Mouse (Mus musculus) frontal cortex, postnatal 14 days (tissue): ENCODE measurements around the gene Vash1.

Experiments
- DNase-seq, 2 experiments: peaks; one replicate each; pipeline ENCODE4 v3.0.0; 2022; ENCODE audit warnings: low spot score in 2 of 2

The Vash1 gene

DNA sequence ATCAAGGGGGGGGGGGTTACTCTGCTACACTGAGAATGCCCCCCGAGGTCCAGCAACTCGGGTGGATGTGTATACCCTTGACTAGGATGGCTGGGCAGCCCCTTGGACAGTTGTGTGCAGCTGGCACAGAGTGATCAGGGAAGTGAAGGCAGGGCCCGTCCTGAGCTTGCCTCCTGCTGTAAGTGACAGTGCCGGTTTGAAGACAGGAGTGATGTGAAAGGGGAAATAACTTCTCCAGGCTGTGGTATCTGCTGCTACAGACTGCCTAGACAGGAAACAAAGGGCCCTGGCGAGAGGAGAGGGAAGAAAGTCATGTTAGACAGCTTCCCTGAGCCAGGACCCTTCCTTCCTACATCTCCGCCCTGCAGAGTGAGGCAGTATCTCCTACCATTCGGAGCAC, 5.2 kb downstream of the Vash1 start:
- DNase-seq = no peak

DNA sequence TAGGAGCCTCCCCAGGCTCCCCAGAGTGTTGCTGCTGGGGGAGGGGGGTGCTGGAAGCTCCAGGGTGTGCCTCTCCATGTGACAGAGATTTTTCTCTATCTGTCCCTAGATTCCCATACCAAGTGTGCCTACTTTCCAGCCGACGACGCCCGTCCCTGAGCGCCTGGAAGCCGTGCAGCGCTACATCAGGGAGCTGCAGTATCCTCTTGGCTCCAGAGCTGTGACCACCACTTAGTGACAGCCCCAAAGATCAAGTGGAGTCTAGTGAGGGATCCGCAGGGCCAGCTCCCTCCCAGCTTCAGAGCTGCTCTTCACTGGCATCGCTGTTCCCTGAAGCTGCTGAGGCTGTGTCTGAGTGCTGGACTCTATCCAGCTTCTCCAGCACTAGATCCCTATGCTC, 6.8 kb downstream of the Vash1 start:
- peak in 1 of 2 experiments; percentile 22 for DNase-seq

DNA sequence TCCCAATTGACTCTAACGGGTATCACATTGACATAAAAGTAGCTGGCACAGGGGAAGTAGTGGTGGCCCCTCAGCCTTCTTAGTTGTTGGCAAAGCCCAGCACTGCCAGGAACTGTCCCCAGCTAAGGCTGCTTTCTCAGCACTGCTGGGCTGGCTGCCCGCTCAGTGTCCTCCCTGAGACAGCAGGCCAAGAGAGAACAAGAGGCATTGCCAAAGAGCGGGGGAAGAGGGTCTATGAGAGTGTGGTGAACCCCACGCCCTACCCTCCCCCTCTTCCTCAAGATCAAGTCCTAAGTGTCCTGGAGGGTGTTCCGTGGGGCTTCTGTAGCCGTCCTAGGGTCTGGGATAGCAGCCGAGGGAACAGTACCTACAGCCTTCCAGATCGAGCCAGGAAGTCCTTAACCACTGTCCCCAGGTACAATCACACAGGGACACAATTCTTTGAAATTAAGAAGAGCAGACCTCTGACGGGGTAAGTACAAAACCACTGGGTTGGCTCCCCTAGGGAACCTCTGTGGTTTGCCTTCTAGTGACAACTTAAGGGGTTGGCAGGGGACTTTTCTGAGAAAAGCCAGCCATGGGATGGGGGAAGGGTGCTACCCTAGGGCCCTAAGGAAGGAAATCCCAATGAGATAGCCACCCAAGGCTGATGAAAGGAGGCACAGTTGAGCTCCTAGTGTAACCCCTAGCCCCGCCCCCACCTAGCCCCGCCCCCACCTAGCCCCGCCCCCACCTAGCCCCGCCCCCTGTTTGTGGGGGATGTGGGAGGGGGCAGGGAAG, 8.2 kb downstream of the Vash1 start:
- DNase-seq = peak in 1 of 2 experiments; percentile 43

DNA sequence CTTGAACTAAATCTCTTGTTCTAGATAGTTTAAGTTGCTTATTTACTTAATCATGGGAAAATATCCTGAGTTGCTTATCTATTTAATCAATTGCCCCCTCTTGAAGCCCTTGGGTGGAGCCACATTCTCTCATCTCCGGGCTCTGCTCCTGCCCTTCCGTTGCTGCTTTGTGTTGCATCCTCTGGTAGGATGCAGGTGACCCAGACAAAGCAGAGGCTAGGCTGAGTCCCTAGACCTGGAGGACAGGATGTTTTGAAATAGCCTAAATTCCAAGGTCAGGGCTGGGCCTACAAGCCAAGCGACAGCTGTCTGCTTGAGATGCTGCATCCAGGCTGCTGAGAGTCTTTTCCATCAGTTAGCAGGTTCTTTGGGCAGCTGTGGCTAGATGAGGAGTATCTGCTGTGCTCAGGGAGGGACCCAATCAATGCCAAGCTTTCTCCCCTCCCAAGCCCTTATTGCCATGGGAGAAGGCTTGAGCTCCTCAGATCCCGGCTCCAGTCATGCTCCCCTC, 9.0 kb downstream of the Vash1 start:
- DNase-seq = no peak

DNA sequence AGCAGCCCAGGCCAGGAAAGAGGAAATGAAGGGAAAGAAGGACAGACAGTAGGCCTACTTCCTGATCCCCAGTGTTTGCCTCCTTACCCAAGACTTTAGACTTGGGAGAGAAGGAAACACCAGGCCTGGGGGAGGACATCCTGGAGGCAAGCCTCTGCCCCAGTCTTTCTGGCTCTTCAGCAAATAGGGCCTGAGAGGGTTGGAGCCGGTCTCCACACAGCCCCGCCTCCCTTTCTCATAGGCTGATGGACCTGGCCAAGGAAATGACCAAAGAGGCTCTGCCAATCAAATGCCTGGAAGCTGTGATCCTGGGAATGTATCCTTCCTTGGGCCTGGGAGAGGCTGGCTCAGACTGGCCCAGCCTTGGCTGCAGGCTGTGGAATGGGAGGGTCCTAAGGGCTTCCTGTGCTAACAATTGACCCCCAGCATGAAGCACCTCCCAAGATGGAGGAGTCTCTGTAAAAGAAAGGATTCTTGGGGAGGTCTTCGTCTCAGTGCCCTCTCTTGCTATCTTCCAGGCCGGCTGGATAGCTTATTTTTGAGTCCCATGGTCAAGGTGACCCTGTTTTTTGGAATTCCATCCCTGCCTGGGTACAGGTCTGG, 9.6 kb downstream of the Vash1 start:
- no peak for DNase-seq

DNA sequence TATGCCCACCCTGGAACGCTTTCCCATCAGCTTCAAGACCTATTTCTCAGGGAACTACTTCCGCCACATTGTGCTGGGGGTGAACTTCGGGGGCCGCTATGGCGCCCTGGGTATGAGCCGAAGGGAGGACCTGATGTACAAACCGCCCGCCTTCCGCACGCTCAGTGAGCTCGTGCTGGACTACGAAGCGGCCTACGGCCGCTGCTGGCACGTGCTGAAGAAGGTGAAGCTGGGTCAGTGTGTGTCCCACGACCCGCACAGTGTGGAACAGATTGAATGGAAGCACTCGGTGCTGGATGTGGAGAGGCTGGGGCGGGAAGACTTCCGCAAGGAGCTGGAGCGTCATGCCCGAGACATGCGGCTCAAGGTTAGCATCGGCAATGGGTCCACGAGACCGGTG, 10.4 kb downstream of the Vash1 start:
- no peak for DNase-seq

DNA sequence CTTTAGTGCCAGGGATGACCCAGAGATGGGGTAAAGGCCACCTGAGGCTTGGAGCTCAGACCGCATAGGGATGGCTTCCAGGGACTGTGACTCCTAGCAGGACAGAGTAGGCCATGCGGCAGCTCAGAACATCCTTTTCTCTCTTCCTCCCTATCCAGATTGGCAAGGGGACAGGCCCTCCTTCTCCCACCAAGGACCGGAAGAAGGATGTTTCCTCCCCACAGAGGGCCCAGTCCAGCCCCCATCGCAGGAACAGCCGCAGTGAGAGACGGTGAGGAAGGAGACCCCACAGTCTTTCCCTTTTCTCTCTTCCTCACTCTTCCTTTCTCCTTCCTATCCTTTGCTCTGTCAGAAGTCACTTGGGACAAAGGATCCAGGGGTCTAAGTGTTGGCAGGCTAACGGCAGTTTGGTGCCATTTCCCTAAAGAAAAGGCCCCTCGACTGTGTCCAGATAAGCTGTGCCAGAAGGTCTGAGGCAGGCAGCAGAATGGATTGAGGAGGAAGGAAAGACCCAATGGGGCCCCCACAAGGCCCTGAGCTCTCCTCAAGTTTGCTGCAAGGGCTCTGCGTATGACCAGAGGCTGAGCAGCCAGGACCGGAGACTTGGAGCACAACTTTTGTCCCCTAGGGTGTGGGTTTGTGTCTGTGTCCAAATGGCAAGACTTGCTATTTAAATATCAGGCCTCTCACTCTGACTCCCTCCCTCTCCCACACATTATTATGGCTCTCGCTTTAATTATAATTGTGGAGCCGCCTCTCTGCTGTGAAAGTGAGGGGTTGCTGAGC, 12.4 kb downstream of the Vash1 start:
- no peak for DNase-seq

DNA sequence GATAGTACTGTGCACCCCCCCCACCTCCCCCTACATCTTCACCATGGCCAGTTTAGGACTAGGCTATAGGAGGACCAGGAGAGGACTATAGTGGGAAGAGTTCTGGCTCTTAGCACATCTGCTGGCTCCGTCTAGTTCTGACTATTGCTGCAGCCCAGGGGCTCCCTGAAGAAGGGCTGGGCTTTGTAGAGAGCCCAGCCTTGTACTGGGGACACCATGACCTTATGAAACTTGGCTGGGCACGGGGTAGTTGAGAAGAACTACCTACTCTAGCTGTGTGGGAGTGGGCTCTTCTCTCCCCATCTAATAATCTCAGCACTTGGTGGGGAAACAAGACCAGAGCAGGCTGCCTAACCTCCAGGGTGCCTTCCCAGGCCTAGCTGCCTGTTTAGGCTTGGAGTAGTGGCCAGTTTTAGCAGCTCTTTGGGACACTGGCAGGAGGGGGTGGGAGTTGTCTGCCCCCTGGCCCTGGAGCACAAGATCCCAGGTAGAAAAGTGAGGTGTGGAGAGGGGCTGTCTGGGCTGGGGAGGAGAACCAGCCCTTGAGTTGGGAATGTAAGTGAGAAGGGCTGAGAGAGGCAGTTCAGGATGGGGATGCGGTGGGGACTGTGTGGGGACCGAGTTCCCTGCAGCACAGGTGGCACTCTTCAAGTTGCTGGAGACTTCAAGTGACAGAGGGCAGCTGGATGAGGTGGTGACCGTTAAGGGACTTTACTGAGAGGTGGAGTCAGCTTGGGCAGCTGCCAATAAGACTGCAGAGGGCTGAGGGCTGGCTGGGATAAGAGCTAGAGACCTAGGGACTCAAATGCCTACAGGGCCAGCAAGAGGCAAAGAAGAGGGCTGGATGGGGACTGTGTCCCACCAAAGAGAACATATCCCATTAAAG, 14.2 kb downstream of the Vash1 start:
- DNase-seq = no peak

DNA sequence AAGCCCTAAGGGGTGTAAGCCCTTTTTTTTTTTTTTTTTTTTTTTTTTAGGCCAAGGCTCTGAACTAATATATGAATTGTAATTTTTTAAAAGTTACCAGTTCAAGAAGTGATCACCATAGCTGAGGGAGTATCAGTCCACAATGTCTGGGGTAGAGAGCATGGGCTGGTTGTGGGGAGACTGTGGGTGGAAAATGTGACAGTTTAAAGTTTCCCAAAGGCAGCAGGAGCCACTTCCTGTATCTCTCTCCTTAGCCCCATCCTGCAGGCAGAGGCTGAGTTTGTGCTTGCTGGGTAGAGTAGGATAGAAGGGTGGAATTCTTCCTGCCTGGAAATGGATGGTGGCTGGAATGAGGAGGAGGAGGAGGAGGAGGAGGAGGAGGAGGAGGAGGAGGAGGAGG, 14.9 kb downstream of the Vash1 start:
- no peak for DNase-seq

DNA sequence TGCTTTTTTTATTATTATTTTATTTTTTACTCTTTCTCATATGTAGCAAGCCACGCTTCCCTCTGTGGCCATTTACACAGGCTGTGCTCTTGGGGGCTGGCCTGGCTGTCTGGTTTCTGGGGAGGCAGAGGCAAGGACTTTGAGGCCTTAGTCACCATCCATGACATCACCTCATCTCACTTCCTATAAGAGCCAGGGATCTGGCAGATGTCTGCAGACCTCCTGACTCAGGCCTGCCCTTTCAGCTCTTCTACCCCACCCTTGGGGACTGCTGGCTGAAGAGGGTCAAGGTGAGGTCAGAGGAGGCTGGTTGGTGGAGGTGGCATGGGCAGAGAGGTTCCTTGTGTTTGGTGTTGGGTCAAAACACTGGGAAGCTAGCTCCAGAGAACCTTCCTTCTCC, 15.9 kb downstream of the Vash1 start:
- DNase-seq = no peak

DNA sequence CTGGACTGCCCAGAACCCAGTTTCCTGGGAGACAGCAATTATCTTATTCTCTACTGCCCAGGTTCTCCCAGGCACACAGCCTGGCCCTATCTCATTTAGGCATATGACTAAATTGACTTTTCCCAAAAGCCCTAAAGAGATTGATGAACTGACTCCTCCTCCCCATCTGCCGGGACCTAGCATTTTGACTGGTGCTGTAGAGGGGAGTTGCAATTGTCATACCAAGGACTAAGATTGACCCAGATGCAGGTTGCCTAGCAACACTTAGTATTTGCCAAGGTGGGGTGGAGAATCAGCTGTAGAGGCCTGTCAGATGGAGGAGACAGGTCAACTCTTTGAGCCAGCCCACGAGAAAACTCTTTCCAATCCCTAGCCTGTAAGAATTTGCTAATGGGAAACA, 19.5 kb downstream of the Vash1 start:
- no peak for DNase-seq

DNA sequence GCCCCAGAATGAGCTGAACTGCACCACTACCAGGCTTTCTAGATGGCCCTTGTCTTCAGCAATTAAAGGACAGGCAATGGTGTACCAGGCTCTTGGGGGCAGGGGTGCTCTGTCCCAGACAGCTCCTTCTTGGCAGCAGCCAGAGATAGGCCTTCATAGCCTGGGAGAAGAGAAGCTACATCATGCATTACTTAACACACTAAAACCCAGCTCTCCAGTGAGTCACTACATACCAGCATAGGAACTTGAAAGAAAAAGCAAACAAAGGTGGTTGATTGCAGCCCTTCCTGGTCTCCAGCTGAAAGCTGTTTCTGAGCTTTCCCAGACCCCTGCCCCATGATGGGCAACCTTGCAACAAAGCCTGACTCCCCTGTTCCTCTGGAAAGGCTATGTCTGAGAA, 20.0 kb downstream of the Vash1 start:
- DNase-seq = no peak

DNA sequence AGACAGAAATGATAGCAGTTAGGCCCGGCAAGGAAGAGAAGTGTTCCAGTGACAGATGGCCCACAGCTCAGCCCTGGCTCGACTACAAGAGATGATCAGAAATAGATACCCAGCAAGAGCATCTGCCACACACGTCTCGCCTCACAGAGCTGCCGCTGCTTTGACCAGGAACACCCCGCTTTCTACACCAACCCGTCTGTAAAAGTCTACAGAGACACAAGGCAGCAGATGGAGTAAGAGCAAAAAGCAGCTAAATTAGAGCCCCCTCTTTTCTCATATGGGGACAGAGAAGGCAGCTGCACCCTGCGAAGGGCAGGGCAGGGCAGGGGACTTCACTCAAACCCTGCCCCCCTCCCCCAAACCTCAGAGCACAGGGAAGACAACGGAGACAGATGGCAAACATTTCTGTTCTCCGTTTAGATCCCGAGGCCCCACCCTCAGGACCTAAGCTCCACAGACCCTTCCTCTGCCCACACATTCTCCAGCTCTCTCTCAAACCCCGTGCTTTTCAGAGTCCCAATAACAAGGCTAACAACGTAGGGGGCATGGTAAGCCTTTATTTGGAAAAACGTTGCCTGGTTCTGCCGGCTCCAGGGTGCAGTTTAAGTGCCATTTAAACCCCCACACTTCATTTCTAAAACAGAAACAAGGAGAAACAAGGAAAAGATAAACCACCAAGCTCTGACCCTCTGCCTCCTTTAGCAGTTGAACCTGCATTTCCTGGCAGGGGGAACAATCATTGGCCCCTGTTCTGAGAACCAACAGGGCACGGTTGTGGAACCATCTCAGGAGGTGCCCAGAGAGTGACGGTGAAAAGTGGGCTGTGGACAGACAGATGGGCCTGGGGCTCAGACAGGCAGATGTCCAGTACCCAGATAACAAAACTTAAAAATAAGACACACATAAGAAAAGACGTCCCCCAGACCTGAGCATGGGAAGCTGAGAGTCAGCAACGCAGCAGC, 21.7 kb downstream of the Vash1 start:
- peak; percentile 70 to 82 for DNase-seq

DNA sequence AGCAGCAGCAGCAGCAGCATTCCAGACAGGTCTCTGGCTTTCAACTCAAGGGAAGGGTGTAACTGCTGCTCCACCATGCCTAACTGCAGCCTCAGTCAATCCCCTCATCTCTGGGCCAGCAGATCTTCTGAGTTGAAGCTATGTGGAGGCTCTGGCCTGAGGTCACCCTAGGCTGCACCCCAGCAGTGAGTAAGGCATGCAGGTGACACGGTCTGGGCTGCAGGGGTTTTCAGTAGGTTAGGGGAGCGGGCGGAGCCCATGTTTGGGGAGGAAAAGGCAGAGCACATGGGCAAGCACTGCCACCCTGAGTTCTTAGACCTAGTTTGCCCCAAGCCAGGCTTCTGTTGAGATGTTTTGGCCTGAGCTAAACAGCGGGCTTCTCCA, 22.4 kb downstream of the Vash1 start:
- no peak for DNase-seq

DNA sequence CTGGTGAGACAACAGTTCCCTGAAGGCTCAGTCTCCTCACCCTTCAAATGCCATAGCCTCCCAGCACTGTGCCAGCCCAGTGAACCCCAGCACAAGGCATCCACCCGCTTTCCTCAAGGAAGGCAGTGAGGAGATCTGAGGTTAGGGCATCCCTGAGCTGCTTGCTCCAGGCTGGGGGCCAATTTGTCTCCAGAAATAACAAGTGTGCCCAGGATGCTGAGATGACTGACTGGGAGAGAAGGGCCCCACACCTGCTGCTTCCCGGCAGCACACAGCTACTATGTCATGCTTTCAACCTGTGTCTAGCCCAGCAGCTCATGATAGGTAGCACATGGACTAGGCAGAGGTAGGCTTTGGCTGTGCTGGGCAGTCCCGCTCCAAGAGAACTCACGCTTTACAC, 23.0 kb downstream of the Vash1 start:
- DNase-seq = no peak

DNA sequence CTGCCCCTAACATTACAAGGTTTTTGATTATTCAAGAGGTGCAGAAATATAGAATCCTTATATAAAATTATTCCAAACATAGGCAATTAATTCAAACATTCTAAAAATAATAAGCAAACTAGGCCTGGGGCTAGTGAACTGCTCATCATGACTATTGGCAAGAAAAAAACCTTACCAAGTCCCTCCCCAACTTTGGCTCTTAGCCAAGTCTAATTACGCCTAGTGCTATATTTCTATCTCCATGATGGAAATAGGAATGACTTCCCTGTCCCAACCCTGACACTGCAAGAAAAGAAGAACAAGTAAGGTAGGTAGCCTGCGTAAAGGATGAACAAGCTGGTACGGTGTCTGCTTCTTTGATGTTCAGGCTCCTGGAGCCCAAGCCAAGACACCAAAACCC, 24.2 kb downstream of the Vash1 start:
- no peak for DNase-seq

DNA sequence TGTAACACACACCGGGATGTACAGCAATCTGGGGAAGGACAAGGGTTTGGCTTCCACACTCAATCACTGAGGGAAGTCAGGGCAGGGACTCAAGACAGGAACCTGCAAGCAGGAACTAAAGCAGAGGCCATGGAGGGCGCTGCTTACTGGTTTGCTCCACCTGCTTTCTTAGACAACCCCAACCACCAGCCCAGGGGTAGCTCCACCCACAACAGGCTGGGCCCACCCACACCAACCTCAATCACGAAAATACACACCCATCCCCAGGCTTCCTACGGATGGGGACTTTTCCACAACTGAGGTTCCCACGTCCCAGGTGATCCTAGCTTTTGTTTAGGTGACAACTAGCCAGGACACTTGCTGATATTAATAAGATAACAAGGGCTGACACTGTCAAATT, 27.3 kb downstream of the Vash1 start:
- no peak for DNase-seq

DNA sequence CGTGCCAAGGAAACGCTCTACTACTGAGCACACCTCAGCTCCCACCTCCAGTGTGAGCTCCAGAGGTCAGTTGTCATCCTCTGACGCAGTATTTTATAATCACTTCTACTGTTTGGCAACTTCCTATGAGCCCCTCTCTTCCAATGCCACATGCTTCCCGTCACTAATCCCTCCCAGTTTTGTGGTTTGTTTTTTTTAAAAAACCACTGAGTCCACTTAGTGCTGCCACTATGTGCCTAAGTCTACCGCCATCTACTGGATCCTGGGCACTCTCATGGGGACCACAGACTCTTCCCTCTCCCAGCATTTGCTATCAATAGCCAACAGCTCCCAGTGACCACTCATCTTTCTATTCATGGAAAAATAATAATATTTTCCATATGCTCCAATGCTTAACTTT, 35.5 kb downstream of the Vash1 start:
- no peak for DNase-seq

DNA sequence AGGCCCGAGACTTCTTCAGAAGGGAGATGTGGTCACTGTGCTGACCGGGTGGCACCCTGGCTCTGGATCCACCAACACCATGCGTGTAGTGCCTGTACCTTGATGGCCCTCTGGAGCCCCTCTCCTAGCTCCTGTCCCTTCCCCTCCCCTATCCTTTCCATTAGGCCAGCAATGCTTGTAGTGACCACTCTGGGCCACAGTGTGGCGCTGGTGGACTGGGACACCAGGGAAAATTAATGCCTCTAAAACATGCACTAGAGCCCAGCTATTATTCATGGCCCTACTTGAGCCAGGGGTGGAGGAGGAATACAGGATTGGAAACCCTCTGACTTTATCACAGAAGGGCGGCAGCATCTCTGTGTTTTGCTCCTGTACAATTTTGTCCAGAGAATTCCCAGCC, 36.9 kb downstream of the Vash1 start:
- DNase-seq = peak in 1 of 2 experiments; percentile 73

DNA sequence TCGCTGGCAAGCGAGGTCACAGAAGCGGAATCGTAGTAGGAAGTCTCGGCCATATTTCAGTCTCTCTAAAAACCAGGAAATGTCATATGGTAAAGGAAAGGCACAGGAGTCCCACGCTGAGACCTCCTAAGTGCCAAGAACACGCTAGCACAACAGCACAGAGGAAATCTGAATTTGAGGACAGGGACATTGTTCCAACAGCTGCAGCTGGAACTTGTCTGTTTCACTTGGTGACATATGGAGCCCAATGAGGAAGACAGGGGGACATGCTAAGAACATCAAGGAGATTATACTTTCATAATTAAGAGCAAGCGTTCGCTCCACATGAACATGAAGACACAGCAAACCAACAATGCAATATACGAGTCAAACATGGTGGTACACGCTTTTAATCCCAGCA, 38.5 kb downstream of the Vash1 start:
- DNase-seq = no peak
